Mouse (Mus musculus): ENCODE data around the gene Cdc42ep4.

DNA sequence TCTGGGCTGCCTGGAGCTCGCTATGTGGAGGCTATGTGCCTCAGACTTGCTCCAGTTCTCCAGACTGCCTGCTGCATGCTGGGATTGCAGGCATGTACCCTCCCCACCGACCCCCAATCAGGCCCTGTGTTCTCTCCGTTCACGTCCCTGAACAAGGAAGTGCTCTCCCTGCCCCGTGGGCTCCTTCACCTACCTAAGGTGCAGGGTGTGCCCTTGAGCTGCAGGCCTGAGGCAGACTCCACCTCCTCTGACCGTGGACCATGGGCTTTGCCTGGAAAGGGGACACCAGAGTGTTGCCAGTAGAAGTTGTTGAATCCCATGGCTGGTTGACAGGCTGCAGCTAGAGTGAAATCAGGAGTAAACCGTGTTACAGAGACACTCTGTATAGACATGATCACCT lies 52.0 kb downstream of the Cdc42ep4 start:
- TF ChIP-seq CTCF (IDR thresholded peaks at IDR 0.05; ENCODE audit: extremely low read depth, insufficient read depth, insufficient read length, insufficient replicate concordance) (no peak), POLR2A (IDR thresholded peaks at IDR 0.05; ENCODE audit: low read depth, low read length) (no peak)

Measured in spleen, adult 2 months (tissue).